Mouse (Mus musculus) lung, adult 2 months (tissue): Measurements from ENCODE around the gene Defa26.
"Not testable (repeated sequence)": the region's sequence is repeated elsewhere in the genome, so short reads cannot be mapped to it uniquely, and the experiment has no call there.

Experiments
- CTCF ChIP-seq: fragments of 200-500 bp; IDR thresholded peaks from 2 replicates; pipeline ENCODE4 v1.5.1; 2011; ENCODE audit warnings: mild to moderate bottlenecking, low read length, control low read depth; ENCODE audit not compliant: insufficient read depth
- POLR2A ChIP-seq: fragments of 200-500 bp; IDR thresholded peaks from 2 replicates; pipeline ENCODE4 v1.6.1; 2011; ENCODE audit warnings: low read depth, mild to moderate bottlenecking, control low read depth, low read length, borderline replicate concordance; ENCODE audit errors: extremely low read depth

DNA sequence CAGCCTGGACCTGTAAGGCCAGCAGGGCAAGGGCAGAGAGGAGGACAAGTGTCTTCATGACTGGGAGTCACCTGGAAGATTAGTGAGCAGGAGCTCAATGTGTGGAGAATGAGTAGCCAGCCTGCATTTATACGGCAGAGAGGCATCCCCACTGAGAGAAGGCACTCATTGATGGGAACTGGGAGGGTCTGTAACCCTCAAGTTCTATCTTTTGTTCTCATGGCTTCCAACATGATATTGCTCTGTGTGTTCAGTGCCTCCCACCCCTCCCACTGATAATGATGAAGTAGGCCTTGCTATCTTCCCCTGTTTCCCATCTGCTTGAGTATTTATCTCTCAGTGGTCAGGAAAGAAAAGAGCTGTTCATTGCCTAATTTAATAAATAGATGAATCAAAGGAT is 23.6 kb upstream of the Defa26 start, which contains the start of gene Gm7861:
- TF ChIP-seq POLR2A, CTCF: not testable (repeated sequence)
